Mouse (Mus musculus) kidney, embryonic 15.5 days (tissue): ENCODE data around the gene Gatad2a. TPM values are rescaled to one million over a fixed set of nuclear protein-coding genes. Genes with fewer than 3 reads are reported as not detected.

Experiments used
- polyA plus RNA-seq: library from polyadenylated mRNA; unstranded; fragments of >200 nt; fragmentation: Nextera tagmentation; extraction: Ambion mirVana; gene quantifications from 2 replicates; pipeline ENCODE4 v1.2.1, GENCODE M21; 2015

Gatad2a gene
- polyA plus RNA-seq, 1 experiment from 2014 or later: 40.0 TPM

Other genes with a start within 250 kb of the Gatad2a start
- 5.7 and 5.8 TPM in 2 replicates for gene Zfp963, start 246.4 kb downstream of the Gatad2a start, polyA plus RNA-seq
- gene Gm20422, start 221.5 kb downstream of the Gatad2a start, polyA plus RNA-seq: 1.8 TPM in 1 of 2 replicates, not detected in the other
- gene Atp13a1, start 205.2 kb downstream of the Gatad2a start, polyA plus RNA-seq: 47.9 and 54.3 TPM in 2 replicates
- 29.8 and 30.1 TPM in 2 replicates for gene Zfp866, start 205.2 kb downstream of the Gatad2a start, polyA plus RNA-seq
- 9.5 and 10.1 TPM in 2 replicates for gene Gmip, start 187.7 kb downstream of the Gatad2a start, polyA plus RNA-seq
- 0.62 and 0.84 TPM in 2 replicates for gene Lpar2, start 174.0 kb downstream of the Gatad2a start, polyA plus RNA-seq
- gene Pbx4, start 163.9 kb downstream of the Gatad2a start, polyA plus RNA-seq: 8.3 and 8.9 TPM in 2 replicates
- 0.88 and 0.98 TPM in 2 replicates for gene Cilp2, start 108.7 kb downstream of the Gatad2a start, polyA plus RNA-seq
- gene Tssk6, start 94.2 kb downstream of the Gatad2a start, polyA plus RNA-seq: 3.4 and 4.6 TPM in 2 replicates
- 205 and 210 TPM in 2 replicates for gene Ndufa13, start 93.8 kb downstream of the Gatad2a start, polyA plus RNA-seq
- 4.5 and 5.2 TPM in 2 replicates for gene Yjefn3, start 93.7 kb downstream of the Gatad2a start, polyA plus RNA-seq
- gene Mau2, start 46.4 kb upstream of the Gatad2a start, polyA plus RNA-seq: 51.7 and 55.7 TPM in 2 replicates
- gene Sugp1, start 46.4 kb upstream of the Gatad2a start, polyA plus RNA-seq: 44.1 and 48.7 TPM in 2 replicates
- 1.0 TPM in 2 replicates for gene Tm6sf2, start 76.5 kb upstream of the Gatad2a start, polyA plus RNA-seq
- gene Hapln4, start 87.1 kb upstream of the Gatad2a start, polyA plus RNA-seq: 0.35 TPM in 1 of 2 replicates, not detected in the other
- gene Ncan, start 124.5 kb upstream of the Gatad2a start, polyA plus RNA-seq: 0.32 and 0.64 TPM in 2 replicates
- 31.4 and 34.8 TPM in 2 replicates for gene Nr2c2ap, start 134.9 kb upstream of the Gatad2a start, polyA plus RNA-seq
- gene Rfxank, start 142.8 kb upstream of the Gatad2a start, polyA plus RNA-seq: 18.3 and 22.7 TPM in 2 replicates
- 45.0 and 47.8 TPM in 2 replicates for gene Borcs8, start 143.1 kb upstream of the Gatad2a start, polyA plus RNA-seq
- 0.17 and 0.29 TPM in 2 replicates for gene Mef2b, start 143.3 kb upstream of the Gatad2a start, polyA plus RNA-seq
- 71.8 and 76.3 TPM in 2 replicates for gene Tmem161a, start 176.0 kb upstream of the Gatad2a start, polyA plus RNA-seq
- gene Slc25a42, start 215.9 kb upstream of the Gatad2a start, polyA plus RNA-seq: 4.8 and 5.1 TPM in 2 replicates
- gene Sugp2, start 237.8 kb upstream of the Gatad2a start, polyA plus RNA-seq: 29.6 and 31.6 TPM in 2 replicates
- 28.8 and 31.0 TPM in 2 replicates for gene Armc6, start 238.1 kb upstream of the Gatad2a start, polyA plus RNA-seq